Comparison of ENCODE assay signal across 14 mouse cellular contexts in the genomic region with DNA sequence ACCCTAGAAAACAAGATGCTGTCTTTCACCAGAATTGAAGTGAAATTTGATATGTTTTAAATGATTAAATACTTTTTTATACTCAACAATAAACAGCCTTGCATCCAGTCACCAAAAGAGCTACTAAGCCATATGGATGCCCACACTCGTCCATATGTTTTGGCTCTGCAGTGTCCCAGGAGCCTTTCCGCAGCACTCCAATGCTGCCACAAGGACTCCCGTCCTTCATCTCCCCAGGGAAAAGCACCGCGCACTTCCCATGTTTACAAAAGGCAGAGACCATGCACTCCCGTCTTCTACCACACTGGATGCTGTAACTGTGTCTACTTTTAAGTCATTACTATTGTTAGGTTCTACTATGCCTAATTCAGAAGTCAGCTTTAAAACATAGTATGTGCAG.
"Had no signal": no experiment of that assay in that cellular context is flagged by ENCODE, and none has a peak within 500 bp of the region (broad histone marks: within the 10 kb centered on the region; RNA-seq: fewer than 3 reads in every experiment).

No protein-coding gene starts in this region.

- DNase-seq: kidney, adult 11 months; kidney, adult 8-10 months; kidney, postnatal 10 days; kidney, postnatal 36 days; layer of hippocampus, postnatal 36 days; liver, embryonic 13.5 days; lung, adult 2 months; lung, postnatal 14 days; lung, postnatal 4 days; right cerebral cortex, adult 18-20 months; right cerebral cortex, postnatal 14 days; right cerebral cortex, postnatal 4 days; thymus, adult 2 months; thymus, postnatal 25 days had no signal
